Mouse (Mus musculus) forebrain, postnatal 0 days (tissue): ENCODE results near the gene Abr. TPM values are rescaled to one million over a fixed set of nuclear protein-coding genes. Genes with fewer than 3 reads are reported as not detected.
A peak's percentile ranks its signal among the peaks of the same experiment; 100 is the strongest.

Experiments
- ATAC-seq: fragments of 200-750 bp; cut with Nextera tagmentation; 2 replicates; pipeline ENCODE4 v1.8.0; 2017; ENCODE audit warnings: mild to moderate bottlenecking, moderate library complexity
- DNase-seq: peaks from one replicate; pipeline ENCODE4 v3.0.0-alpha.2; 2015
- H3K27ac ChIP-seq: fragments of 300-500 bp; sonication (generic); 2 replicates; pipeline ENCODE4 v1.5.1; 2014; ENCODE audit warnings: low read depth, mild to moderate bottlenecking, antibody characterized with exemption, low read length, moderate library complexity, mixed read lengths
- H3K27me3 ChIP-seq: fragments of 300-500 bp; sonication (generic); 2 replicates; pipeline ENCODE4 v1.6.1; 2014; ENCODE audit warnings: mild to moderate bottlenecking, low read length, mixed read lengths; ENCODE audit not compliant: insufficient read depth
- H3K36me3 ChIP-seq: fragments of 300-500 bp; sonication (generic); 2 replicates; pipeline ENCODE4 v1.6.1; 2014; ENCODE audit warnings: mild to moderate bottlenecking, moderate library complexity; ENCODE audit not compliant: insufficient read depth
- H3K4me1 ChIP-seq: fragments of 300-500 bp; sonication (generic); 2 replicates; pipeline ENCODE4 v1.6.1; 2014; ENCODE audit warnings: antibody characterized with exemption; ENCODE audit not compliant: insufficient read depth
- H3K4me2 ChIP-seq: fragments of 300-500 bp; sonication (generic); 2 replicates; pipeline ENCODE4 v1.6.1; 2014; ENCODE audit warnings: low read depth, mild to moderate bottlenecking, moderate library complexity
- H3K4me3 ChIP-seq: fragments of 300-500 bp; sonication (generic); 2 replicates; pipeline ENCODE4 v1.5.1; 2014; ENCODE audit warnings: low read depth, low read length, mixed read lengths
- H3K9ac ChIP-seq: fragments of 300-500 bp; sonication (generic); 2 replicates; pipeline ENCODE4 v1.6.1; 2014; ENCODE audit warnings: mild to moderate bottlenecking
- H3K9me3 ChIP-seq: fragments of 300-500 bp; sonication (generic); 2 replicates; pipeline ENCODE4 v1.6.1; 2016; ENCODE audit warnings: low read length
- CTCF ChIP-seq: sonication (generic); IDR thresholded peaks from 2 replicates; pipeline ENCODE4 v1.5.1; 2016; ENCODE audit warnings: antibody characterized with exemption, control low read depth, low read depth
- WGBS: fragments of 180-500 bp; shearing (Covaris S2); extraction: QIAGEN DNeasy Blood & Tissue Kit; methylation state at CpG from one replicate; pipeline ENCODE4 v1.1.7; 2014; 5-methylcytosine and 5-hydroxymethylcytosine counted together
- polyA plus RNA-seq: library from polyadenylated mRNA; unstranded; fragments of >200 nt; fragmentation: Nextera tagmentation; extraction: Ambion mirVana; gene quantifications from 2 replicates; pipeline ENCODE4 v1.2.1, GENCODE M21; 2015
- total RNA-seq: library from RNA; depleted of rRNA; stranded (reverse); fragments of >200 nt; gene quantifications from 2 replicates; pipeline ENCODE4 v1.2.3, GENCODE M21; 2014

The Abr gene
- total and polyA plus RNA-seq, 2 experiments from 2014 or later = 110 to 262 TPM

DNA sequence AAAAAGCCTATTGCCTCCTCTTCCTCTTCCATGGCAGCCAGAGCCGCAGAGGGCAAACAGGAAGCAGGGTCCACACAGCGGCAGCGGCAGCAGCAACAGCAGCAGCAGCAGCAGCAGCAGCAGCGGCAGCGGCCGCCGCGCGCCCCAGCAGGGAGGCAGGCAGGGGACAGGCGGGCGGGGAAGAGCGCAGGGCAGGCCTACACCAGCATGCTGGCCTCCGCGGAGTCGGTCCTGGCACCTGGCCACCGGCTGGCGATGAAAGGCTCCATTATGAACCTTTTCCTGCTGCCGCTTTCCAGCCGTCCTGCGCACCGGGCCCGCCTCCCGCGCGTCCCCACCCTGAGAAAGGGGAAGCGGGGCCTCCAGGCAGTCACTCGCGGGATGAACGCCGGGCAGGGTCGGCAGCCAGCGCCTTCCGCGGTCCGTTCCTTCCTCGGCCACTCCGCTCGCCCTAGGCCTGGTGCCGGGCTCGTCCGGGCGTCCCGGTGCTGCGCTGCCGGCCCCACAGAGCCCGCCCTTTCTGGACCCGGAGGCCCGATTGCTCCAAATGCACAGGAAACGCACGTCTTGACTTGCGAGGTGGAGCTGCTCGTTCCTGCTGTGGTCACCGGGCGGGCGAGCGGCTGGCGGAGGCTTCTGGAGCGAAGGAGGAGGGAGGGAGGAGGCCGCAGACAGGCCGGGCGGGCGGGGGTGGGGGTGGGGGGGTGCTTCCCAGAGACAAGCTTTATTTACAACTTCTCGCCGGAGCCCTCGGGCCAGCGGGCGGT lies 127.6 kb downstream of the Abr start:
- no peaks in the 10 kb centered on the region for H3K27me3 ChIP-seq
- H3K4me1 ChIP-seq = peaks cover 47% of the 10 kb centered on the region
- peak overlapping the region; percentile 64 for H3K4me3 ChIP-seq
- no peaks in the 10 kb centered on the region for H3K36me3 ChIP-seq
- H3K9ac ChIP-seq = peak overlapping the region; percentile 86
- peak overlapping the region; percentile 95 for H3K4me2 ChIP-seq
- peak overlapping the region; percentile 93 for H3K27ac ChIP-seq
- no peaks in the 10 kb centered on the region for H3K9me3 ChIP-seq
- peak; percentile 84 for DNase-seq
- ATAC-seq = peak; percentile 75
- 2% methylated on average over 63 of the region's 67 CpGs for WGBS
- TF ChIP-seq CTCF = 0 out of 2 replicates have a peak, but pooled peaks have one; percentile 8

DNA sequence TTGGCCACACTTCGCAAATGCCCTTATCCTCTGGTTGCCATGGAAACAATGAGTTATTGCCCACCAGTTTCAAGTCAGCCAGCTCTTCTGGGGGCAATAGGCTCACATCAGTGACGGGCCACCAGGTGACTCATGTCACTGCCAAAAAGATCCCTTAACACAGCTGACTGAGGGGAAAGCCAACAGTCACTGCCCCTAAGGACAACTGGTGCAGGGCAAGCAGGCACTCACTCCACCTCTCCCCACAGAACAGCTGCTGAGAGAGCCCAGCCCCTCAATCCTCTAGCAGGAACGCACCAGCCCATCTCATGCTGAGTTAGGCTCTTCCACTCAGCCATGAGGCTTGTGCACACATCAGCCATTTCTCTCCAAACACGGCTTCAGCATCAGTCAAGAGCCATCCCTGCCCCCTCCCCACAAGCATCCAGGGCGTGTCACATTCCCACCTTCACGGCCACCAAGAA lies 128.3 kb downstream of the Abr start:
- TF ChIP-seq CTCF = no peak
- peak overlapping the region; percentile 93 for H3K27ac ChIP-seq
- H3K4me1 ChIP-seq = peaks cover 48% of the 10 kb centered on the region
- no peaks in the 10 kb centered on the region for H3K9me3 ChIP-seq
- H3K9ac ChIP-seq = peak overlapping the region; percentile 86
- ATAC-seq = peak; percentile 30
- no peaks in the 10 kb centered on the region for H3K36me3 ChIP-seq
- 5% methylated on average over 6 of the region's 6 CpGs for WGBS
- no peaks in the 10 kb centered on the region for H3K27me3 ChIP-seq
- peak overlapping the region; percentile 95 for H3K4me2 ChIP-seq
- peak; percentile 64 for DNase-seq
- peak overlapping the region; percentile 64 for H3K4me3 ChIP-seq

DNA sequence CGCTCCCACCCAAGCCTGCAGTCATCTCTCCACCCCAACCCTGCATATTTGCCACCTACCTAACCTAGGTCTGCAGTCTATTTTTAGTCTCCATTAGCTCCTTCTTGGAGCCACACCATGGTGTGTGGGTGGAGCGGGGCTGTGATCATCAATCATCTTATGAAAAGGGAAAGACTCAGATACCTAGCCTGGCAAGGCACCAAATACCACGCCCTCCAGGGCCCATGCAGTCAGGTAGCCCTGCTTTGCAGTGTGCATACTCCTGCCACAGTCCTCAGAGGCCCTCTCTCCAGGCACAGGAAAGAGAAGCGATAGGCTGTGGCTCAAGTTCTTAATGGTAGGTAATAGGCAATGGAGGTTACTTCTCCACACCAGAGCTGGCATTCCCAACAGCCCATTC lies 128.9 kb downstream of the Abr start:
- H3K4me2 ChIP-seq = peak overlapping the region; percentile 95
- peak overlapping the region; percentile 86 for H3K9ac ChIP-seq
- TF ChIP-seq CTCF = no peak
- peak; percentile 32 for DNase-seq
- WGBS = 75% methylated on average over 4 of the region's 4 CpGs
- no peaks in the 10 kb centered on the region for H3K36me3 ChIP-seq
- ATAC-seq = 0 out of 2 replicates have a peak, but pooled peaks have one; percentile 5
- peak overlapping the region; percentile 93; the same call in 1 of the 2 replicates for H3K27ac ChIP-seq
- peaks cover 48% of the 10 kb centered on the region for H3K4me1 ChIP-seq
- H3K9me3 ChIP-seq = no peaks in the 10 kb centered on the region
- peak overlapping the region; percentile 64 for H3K4me3 ChIP-seq
- H3K27me3 ChIP-seq = no peaks in the 10 kb centered on the region

DNA sequence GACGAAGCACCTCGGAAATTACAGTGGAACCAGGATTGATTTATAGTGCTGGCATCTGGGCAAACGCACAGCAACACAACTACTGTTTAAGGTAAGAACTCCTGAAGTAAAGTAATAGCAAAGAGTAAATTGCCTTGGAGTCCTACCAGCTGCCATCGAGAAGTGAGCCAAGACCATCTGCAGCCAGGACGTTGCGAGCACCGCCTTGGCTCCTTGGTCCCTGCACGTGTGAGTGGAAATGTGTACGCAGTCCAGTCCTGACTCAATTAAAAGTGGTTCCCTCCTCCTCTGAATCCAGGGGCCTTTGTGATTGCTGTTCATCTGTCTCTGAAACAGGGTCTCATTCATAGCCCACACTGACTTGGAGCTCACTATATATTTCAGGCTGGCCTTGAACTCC lies 130.3 kb downstream of the Abr start:
- Histone ChIP-seq H3K4me3 (no peak overlapping the region), H3K9me3 (no peaks in the 10 kb centered on the region), H3K36me3 (no peaks in the 10 kb centered on the region), H3K9ac (no peak overlapping the region), H3K27me3 (no peaks in the 10 kb centered on the region), H3K4me2 (peak overlapping the region; percentile 95), H3K4me1 (peaks cover 48% of the 10 kb centered on the region), H3K27ac (0 out of 2 replicates have a peak overlapping the region, but pooled peaks have one; percentile 15)
- TF ChIP-seq CTCF = no peak
- ATAC-seq = no peak
- no peak for DNase-seq
- WGBS = 51% methylated on average over 9 of the region's 9 CpGs

DNA sequence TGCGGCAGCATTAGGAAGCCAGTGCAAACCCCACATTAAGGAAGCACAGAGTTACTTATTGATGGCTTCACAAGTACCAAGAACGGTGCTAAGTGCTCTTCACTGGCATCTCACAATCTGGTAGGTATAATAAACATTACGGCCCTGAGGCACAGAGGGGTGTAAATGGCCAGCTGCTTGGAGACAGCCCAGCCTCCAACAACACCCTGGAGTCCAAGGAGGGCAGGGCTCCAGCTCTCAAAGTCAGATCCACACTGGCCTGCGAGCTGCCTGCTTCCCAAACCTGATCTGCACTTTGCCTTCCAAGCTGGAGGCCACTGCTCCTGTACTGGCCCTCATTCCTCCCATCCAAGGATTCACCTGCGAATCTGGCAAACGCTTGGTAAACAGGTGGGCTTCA lies 132.7 kb downstream of the Abr start:
- no peak overlapping the region for H3K4me2 ChIP-seq
- H3K27me3 ChIP-seq = no peaks in the 10 kb centered on the region
- DNase-seq (no peak), ATAC-seq (no peak)
- H3K36me3 ChIP-seq = peaks cover 3% of the 10 kb centered on the region; the same call in 1 of the 2 replicates
- TF ChIP-seq CTCF = no peak
- H3K4me1 ChIP-seq = peaks cover 48% of the 10 kb centered on the region
- WGBS = 78% methylated on average over 6 of the region's 6 CpGs
- H3K4me3 ChIP-seq = no peak overlapping the region
- no peak overlapping the region for H3K9ac ChIP-seq
- H3K27ac ChIP-seq = 0 out of 2 replicates have a peak overlapping the region, but pooled peaks have one; percentile 5
- no peaks in the 10 kb centered on the region for H3K9me3 ChIP-seq

DNA sequence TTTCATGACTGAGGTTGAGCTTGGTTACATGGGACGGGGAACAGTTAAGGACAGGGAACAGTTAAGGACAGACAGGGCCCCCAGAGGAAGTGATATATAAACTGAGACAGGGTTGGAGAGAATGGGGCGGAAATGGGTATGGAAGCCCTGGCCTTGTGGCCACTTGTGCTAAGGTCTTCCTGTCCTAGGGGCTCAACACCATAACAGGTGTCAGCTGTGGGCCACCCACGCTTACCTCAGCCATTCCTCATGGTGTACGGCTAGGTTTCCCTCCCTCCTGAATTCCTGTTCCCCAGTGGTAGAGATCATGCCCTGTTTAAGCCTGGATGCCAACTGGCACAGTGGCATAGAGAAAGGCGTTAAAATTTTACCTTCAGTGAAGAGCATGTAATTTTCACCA lies 135.1 kb downstream of the Abr start:
- Histone ChIP-seq H3K27ac (no peak overlapping the region), H3K4me3 (no peak overlapping the region), H3K9ac (no peak overlapping the region), H3K9me3 (no peaks in the 10 kb centered on the region), H3K36me3 (peaks cover 3% of the 10 kb centered on the region; the same call in 1 of the 2 replicates), H3K4me2 (no peak overlapping the region), H3K4me1 (peaks cover 26% of the 10 kb centered on the region), H3K27me3 (no peaks in the 10 kb centered on the region)
- DNase-seq (no peak), ATAC-seq (no peak)
- WGBS = 77% methylated on average over 5 of the region's 5 CpGs
- TF ChIP-seq CTCF = no peak

DNA sequence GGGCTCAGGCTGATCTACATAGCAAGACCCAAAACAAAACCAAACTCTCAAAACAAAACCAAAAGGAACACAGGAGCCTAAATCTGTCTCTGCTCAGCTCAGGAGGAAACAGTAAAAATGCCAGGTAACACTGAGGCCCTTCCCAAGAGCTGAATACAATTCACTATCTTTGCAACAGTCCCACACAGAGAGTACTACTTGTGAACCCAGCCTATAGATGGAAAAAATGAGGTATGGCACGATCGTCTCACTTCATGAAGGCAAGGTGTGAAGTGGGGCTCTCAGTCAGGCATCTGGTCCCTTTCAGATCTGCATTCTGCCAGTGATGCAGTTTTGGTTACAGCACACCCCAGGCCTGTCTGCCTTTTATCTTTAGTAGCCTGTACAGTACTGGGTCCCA lies 138.1 kb downstream of the Abr start:
- no peak overlapping the region for H3K4me3 ChIP-seq
- H3K9ac ChIP-seq = no peak overlapping the region
- no peak for ATAC-seq
- DNase-seq = no peak
- no peaks in the 10 kb centered on the region; the same call in 1 of the 2 replicates for H3K4me1 ChIP-seq
- H3K36me3 ChIP-seq = peaks cover 14% of the 10 kb centered on the region
- no peaks in the 10 kb centered on the region for H3K9me3 ChIP-seq
- TF ChIP-seq CTCF = no peak
- H3K27me3 ChIP-seq = no peaks in the 10 kb centered on the region
- H3K4me2 ChIP-seq = no peak overlapping the region
- 77% methylated on average over 2 of the region's 2 CpGs for WGBS
- H3K27ac ChIP-seq = no peak overlapping the region
